Mouse (Mus musculus): ENCODE results near the gene Prdx2.

DNA sequence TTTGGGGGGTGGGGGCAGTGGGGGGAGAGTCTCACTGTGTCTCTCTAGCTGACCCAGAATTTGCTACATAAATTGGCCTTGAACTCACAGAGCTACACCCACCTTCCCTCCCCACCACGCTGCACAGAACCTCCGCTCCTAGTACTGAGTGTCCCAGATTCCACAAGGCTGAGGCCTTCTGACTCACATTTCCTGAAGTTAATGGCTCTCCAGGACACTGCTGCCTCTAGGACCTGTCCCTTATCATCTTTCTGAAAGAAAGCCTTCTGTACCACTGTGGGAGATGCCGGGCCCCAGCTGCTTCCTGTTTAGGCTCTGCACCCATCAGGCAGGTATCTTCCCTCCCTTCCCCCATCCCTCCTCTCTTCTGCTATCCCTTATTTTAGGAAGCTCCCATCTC, 2.8 kb upstream of the Prdx2 start:
- TF ChIP-seq CTCF (IDR thresholded peaks at IDR 0.05; ENCODE audit: low read depth) (no peak), EP300 (IDR thresholded peaks at IDR 0.05; ENCODE audit: low read depth) (0 out of 2 replicates have a peak, but pooled peaks have one; percentile 15)
